Mouse (Mus musculus) left cerebral cortex, adult 2 months (tissue): ENCODE measurements around the gene Lmod1. TPM values are rescaled to one million over a fixed set of nuclear protein-coding genes. Genes with fewer than 3 reads are reported as not detected.

Experiments used
- DNase-seq, 2 experiments: peaks; one replicate each; pipeline ENCODE4 v3.0.0; 2021 to 2022; ENCODE audit warnings: low spot score in 2 of 2, mixed read lengths in 1 of 2; ENCODE audit errors: extremely low spot score in 1 of 2
- H3K27ac ChIP-seq: fragments of 200-600 bp; 2 replicates; pipeline ENCODE4 v1.8.1; 2022
- H3K4me3 ChIP-seq: fragments of 200-600 bp; 2 replicates; pipeline ENCODE4 v1.8.1; 2022
- CTCF ChIP-seq: fragments of 200-600 bp; IDR thresholded peaks from 2 replicates; pipeline ENCODE4 v1.8.1; 2022; ENCODE audit warnings: antibody characterized with exemption, mild to moderate bottlenecking, moderate library complexity
- intact Hi-C: fragments of 180-260 bp; cut with DNase I; formaldehyde crosslinking; loops from one replicate; pipeline ENCODE4 v1.15.1; 2025
- total RNA-seq, 2 experiments: library from RNA; stranded (reverse); gene quantifications; 2 replicates each; pipeline ENCODE4 v1.2.3; 2021

The Lmod1 gene
- total RNA-seq, 2 experiments from 2014 or later = 1.0 to 1.1 TPM

DNA sequence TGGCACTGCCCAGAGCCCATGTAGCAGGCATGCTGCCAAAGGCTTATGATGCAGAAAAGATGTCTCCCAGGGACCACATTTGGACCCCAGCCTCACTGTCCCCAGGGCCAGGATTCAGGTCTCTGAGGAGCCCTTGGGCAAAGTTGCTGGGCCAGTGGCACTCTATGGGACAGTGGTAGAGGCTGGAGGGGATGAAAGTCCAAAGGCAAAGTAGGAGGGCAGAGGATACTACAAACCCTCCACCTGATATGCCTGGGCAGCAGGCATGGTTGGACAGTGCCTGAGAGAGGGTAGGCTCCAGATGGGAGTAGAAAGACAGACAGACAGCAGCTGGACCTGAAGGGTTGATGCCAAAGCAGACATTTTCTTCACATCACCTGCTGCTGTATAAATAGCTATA, 41.8 kb downstream of the Lmod1 start:
- Histone ChIP-seq H3K27ac (no peak overlapping the region), H3K4me3 (no peak overlapping the region)
- TF ChIP-seq CTCF = no peak
- DNase-seq = no peak
- intact Hi-C loops = loop anchor here (10.0 kb wide), 1 partner anchor 392 kb away; no protein-coding TSS in a partner anchor

DNA sequence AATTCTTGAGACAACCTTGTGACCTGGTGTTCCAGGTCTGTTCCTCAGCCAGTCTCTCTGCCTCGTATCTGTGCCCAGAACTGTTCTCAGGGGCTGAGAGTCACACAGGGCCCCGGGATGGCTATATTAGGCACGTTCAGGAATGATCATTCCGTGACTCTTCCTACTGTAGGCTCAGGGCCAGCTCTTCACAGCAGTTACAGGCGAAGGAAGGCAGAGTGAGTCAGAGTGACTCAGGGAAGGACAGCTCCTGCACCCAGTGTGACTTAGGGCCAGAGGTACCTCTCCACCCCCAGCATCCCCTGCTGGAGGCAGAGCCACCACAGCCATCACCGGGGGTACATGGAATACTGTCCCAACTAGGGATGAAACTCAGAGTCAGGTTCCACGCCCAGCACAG, 42.4 kb downstream of the Lmod1 start:
- TF ChIP-seq CTCF = no peak

DNA sequence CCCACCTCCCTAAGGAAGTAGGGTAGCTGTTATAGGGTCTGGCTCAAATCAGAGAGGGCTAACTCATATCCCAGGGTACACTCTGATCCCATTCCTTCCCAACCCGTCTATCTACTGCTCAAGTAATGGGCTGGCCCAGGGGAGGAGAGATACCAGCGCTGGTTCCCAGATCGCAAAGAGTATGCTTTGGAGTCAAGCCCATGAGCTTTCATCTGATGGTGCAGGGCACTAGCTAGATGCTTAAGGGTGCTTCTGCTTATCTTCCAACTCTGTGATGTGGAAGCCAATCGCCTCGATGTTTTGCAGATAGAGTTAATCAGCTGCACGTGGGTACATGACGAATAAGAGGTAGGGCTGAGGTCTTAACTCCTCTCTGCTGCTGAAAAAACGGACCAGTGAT, 43.0 kb downstream of the Lmod1 start:
- peak overlapping the region; percentile 96; the same call in 1 of the 2 replicates for H3K27ac ChIP-seq
- intact Hi-C loops = loop anchor here (1.0 to 10.0 kb wide), 2 partner anchors 216 to 393 kb away; no protein-coding TSS in a partner anchor

More for the DNA sequence above, 42.4 kb downstream of the Lmod1 start:
- no peak overlapping the region for H3K4me3 ChIP-seq
- no peak for DNase-seq
- H3K27ac ChIP-seq = peak overlapping the region; percentile 17
- intact Hi-C loops = loop anchor here (1.0 to 10.0 kb wide), 2 partner anchors 216 to 392 kb away; no protein-coding TSS in a partner anchor

DNA sequence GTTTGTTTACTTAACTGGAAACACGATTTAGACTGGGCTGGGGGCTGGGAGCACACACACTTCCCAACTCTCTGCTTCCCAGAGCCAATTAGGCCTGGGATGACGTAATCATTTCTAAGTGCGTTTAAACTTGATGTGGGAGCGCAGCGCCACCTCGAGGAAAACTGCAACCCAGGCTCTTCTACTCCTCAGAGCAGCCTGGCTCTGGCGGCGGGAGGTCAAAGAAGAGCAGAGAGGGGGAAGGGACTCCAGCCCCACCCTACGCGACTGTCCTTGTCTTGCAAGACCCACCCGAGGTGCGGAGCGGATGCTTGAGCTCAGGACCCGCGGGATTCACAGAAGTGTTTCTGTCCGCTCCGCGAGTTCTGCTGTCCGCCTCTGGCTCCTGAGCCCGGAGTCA, 43.6 kb downstream of the Lmod1 start:
- Histone ChIP-seq H3K27ac (peak overlapping the region; percentile 96), H3K4me3 (peak overlapping the region; percentile 46)
- DNase-seq = peak; percentile 88
- peak; percentile 93 for TF ChIP-seq CTCF
- intact Hi-C loops = loop anchor here (1.0 to 10.0 kb wide), 6 partner anchors 55 to 393 kb away; partner anchors contain the start of genes Arl8a, Elf3 and Timm17a

More for the DNA sequence above, 43.0 kb downstream of the Lmod1 start:
- no peak for TF ChIP-seq CTCF
- no peak overlapping the region for H3K4me3 ChIP-seq
- DNase-seq = no peak

DNA sequence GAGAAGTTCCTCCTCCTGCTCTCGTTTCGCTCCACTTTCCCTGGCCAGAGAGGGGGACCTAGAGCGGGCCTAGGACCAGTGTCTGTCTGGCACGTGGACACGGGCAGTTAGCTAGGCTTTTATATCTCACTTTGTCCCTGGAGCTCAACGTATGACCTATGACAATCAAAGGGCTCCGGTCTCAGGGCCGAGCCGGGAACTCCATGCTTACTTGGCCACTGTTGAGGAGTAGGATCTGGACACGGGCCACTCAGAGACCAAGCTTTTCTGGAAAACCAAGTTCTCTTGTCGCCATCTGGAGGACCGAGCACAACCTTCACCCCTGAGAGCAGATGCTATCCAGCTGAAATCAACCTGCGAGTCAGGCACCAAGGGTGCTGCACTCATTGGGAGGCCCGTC, 44.4 kb downstream of the Lmod1 start:
- peak; percentile 45 for TF ChIP-seq CTCF
- peak overlapping the region; percentile 96 for H3K27ac ChIP-seq
- intact Hi-C loops = loop anchor here (1.0 to 10.0 kb wide), 6 partner anchors 56 to 394 kb away; partner anchors contain the start of genes Arl8a, Elf3 and Timm17a

DNA sequence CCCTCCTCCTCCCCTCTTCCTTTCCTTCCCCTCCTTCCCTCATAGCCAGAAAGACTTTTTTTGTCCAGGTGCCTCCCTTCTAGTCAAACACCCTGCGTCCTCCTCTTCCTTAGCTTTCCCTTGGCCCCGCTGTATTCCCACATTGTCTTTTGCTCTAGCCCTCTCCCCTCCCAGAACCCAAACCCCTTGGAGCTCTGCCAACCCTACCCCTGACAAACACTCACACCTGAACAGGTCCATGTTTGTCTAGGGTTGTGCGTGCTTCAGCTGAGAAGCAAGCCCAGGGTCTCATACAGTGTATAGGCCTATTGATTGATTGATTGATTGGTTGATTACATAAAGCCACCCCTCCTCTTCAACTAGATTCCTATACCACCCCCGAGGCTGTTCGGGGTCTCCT, 44.8 kb downstream of the Lmod1 start:
- no peak for TF ChIP-seq CTCF
- H3K27ac ChIP-seq = peak overlapping the region; percentile 96
- no peak for DNase-seq
- intact Hi-C loops = loop anchor here (2.0 to 10.0 kb wide), 5 partner anchors 57 to 395 kb away; partner anchors contain the start of genes Arl8a, Elf3 and Timm17a
- no peak overlapping the region for H3K4me3 ChIP-seq

More for the DNA sequence above, 44.4 kb downstream of the Lmod1 start:
- DNase-seq = peak in 1 of 2 experiments; percentile 51
- peak overlapping the region; percentile 46 for H3K4me3 ChIP-seq

DNA sequence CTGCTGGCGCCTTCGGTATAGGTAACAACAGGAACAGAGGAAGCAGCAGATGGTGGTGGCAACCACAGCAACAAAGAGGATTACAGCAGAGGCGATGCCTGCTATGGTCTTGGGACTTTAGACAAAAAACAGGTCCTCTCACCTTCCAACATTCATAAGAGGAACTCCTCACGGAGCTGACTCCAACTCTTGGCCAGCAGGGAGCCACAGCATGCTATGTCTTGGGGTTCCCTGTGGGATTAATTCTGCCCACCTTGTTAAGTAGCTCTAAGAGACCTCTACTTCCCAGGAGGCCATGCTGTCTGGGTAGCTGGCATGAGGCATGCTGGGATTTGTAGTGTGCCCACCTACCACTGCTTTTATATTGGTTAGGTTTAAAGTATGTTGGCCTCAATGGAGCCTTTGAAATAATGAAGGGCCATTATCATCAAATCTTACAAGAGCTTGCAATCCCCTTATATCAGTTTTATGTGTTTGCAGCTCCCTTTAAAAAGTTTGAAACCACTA, 48.6 kb downstream of the Lmod1 start:
- peak overlapping the region; percentile 51 for H3K27ac ChIP-seq
- no peak for TF ChIP-seq CTCF
- intact Hi-C loops = no loop called here
- H3K4me3 ChIP-seq = peak overlapping the region; percentile 56
- no peak for DNase-seq

DNA sequence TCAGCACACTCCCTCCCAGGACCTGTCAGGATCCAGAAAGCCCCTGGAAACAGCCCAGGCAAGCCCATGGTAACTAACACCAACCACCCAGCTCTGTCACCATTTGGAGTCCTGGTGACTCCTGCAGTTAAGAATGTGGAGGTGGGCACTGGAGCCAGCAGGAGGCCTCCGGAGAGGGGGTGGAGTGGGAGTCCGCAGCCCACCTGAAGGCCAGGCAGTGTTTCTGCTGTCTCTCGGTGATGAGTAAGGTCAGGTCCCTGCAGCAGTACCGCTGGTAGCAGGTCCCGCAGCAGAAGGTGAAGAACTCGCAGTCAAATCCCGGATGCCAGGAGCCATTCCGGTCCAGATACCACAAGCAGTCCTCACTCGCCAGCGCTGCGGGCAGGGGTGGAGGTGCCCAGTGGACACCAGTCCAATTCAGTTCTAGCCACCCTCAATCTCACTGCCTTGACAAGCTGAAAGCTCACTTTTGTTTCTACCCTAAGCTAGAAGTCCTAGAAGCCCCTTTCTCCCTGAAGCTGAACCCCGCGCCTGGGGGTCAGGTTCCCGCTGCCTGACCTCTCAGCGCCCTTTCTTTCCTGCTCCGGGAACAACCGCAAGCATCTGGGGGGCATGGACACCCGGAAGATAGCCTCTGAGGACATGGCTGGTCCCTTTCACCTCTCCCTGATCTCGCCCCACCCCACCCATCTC, 49.7 kb downstream of the Lmod1 start:
- intact Hi-C loops = no loop called here
- Histone ChIP-seq H3K27ac (peak overlapping the region; percentile 98), H3K4me3 (peak overlapping the region; percentile 56)
- peak in 1 of 2 experiments; percentile 60 for DNase-seq
- TF ChIP-seq CTCF = no peak

DNA sequence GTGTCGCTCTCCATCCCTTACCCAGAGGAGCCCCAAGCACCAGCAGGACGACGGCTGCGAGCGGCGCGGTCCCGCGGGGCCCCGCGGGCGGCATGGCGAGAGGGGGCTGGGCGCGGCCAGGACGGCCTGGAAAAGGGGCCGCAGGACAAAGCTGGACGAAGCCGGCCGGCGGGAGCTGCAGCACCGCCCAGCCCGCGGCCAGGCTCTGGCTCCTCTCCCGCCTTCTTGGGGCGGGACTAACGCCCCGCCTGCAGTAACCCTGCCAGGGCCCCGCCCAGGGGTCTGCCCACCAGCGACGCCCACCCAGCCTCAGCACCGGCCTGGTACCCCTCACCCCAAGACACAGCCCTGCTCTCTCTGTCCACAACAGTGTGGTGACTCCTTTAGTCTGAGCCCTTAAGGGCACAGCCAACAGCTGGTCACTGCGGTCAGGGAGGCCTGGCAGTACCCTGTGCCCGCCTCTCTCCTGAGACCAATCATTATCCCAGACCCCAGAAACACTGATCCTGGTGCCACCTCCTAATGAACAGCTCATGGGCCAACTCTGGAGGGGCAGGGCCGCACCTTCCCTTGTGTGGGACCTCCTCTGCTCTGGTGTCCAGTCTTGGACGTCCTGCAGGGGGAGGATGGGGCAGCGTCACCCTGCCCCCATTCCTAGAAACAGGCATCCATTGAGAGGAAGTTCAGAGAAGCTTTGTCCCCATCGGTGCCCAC, 50.4 kb downstream of the Lmod1 start, which contains the start of gene Shisa4:
Gene Shisa4, minus strand, starts transcription at position 370 of the 714 bp plus-strand sequence.
- intact Hi-C loops = no loop called here
- Histone ChIP-seq H3K4me3 (peak within 1 kb of the TSS; percentile 56), H3K27ac (peak within 1 kb of the TSS; percentile 98)
- DNase-seq = peak; percentile 80 to 82
- no peak; the same call in 1 of the 2 replicates for TF ChIP-seq CTCF

DNA sequence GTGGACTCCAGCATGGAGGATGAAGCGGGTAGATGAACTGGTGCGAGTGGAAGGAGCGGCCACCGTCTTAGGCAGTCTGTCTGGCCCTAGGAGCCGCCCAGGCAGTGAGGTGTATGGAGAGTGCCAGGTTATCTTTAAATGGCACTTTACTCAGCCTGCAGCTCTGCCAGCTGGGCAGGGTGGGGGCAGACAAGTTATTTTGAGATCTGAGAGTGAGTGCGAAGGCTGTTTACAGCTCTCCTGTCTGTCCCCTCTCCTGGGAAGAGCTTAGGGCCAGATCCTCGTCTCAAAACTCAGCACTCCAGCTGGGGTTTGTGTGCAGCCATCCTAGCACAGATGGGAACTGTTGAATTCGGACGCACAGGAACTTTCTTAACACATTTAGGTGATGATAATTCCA, 54.0 kb downstream of the Lmod1 start:
- no peak for TF ChIP-seq CTCF

DNA sequence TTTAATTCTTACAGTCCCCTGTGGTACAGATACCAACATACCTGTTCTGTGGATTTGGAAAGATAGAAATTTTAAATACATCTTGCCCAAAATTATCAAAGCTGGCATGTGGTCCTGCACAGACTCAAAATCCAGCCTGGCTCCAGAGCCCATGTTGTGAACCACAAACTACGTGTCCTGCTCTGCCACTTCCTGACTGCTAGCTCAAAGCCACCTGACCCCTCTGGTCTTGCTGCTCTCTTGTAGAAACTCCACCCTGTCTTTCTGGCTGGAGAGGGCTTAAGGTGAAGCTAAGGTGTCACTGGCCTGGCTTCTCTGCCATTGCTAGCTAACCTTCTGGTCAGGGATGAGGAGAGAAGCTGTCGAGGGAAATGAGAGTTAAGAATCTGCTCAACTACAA, 54.4 kb downstream of the Lmod1 start:
- DNase-seq = no peak
- Histone ChIP-seq H3K27ac (peak overlapping the region; percentile 78), H3K4me3 (no peak overlapping the region)
- no peak for TF ChIP-seq CTCF
- intact Hi-C loops = no loop called here

More for the DNA sequence above, 54.0 kb downstream of the Lmod1 start:
- peak in 1 of 2 experiments; percentile 65 for DNase-seq
- intact Hi-C loops = no loop called here
- Histone ChIP-seq H3K27ac (peak overlapping the region; percentile 78), H3K4me3 (no peak overlapping the region)
